Mouse (Mus musculus) erythroid progenitor cell, adult 5-6 weeks (primary cell): ENCODE data around the gene Grip1. TPM values are rescaled to one million over a fixed set of nuclear protein-coding genes. Genes with fewer than 3 reads are reported as not detected.

Experiments used
- ATAC-seq: replicated peaks from 2 replicates; pipeline ENCODE4 v1.8.0; 2016; ENCODE audit warnings: moderate number of reproducible peaks, mild to moderate bottlenecking, moderate TSS enrichment, inconsistent platforms; ENCODE audit not compliant: poor library complexity, low FRiP score, severe bottlenecking
- total RNA-seq, 2 experiments: library from RNA; stranded (forward) in 1 of 2; stranded (reverse) in 1 of 2; fragments of 150-400 nt in 1 of 2; fragments of 186-747, 209-891 nt in 1 of 2; gene quantifications; 2 replicates each; pipeline versions ENCODE4 v1.2.3 to v1.2.4; 2015 to 2017; ENCODE audit warnings: low replicate concordance in 2 of 2

Gene Grip1
- total RNA-seq, 2 experiments from 2014 or later, result not detected

DNA sequence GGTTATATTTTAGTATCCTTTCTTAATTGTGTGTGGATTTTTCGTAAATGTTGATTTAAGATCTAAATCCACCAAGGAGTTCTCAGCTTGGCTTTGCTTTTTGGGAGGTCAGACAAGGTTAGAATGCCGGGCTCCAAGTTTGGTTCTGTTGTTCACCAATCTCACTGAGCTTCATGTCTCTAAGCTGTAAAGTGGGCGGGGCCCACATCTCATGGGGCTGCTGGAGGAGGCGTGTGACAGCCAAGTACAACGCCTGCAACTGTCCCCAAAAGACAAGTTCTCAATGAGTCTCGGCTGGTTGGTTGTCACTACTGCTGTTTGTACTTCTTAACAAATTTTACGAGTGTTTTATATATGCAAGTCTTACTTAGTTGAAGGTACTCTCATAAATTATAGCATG is 272.3 kb downstream of the Grip1 start:
- ATAC-seq, result no peak

- ATAC-seq, result no peak
Measured at GRCm38 (mm10) chr10:119726921-119727320, 273.3 kb downstream of the Grip1 start.

- ATAC-seq, result no peak
Measured at GRCm38 (mm10) chr10:119730206-119730605, 276.6 kb downstream of the Grip1 start.

DNA sequence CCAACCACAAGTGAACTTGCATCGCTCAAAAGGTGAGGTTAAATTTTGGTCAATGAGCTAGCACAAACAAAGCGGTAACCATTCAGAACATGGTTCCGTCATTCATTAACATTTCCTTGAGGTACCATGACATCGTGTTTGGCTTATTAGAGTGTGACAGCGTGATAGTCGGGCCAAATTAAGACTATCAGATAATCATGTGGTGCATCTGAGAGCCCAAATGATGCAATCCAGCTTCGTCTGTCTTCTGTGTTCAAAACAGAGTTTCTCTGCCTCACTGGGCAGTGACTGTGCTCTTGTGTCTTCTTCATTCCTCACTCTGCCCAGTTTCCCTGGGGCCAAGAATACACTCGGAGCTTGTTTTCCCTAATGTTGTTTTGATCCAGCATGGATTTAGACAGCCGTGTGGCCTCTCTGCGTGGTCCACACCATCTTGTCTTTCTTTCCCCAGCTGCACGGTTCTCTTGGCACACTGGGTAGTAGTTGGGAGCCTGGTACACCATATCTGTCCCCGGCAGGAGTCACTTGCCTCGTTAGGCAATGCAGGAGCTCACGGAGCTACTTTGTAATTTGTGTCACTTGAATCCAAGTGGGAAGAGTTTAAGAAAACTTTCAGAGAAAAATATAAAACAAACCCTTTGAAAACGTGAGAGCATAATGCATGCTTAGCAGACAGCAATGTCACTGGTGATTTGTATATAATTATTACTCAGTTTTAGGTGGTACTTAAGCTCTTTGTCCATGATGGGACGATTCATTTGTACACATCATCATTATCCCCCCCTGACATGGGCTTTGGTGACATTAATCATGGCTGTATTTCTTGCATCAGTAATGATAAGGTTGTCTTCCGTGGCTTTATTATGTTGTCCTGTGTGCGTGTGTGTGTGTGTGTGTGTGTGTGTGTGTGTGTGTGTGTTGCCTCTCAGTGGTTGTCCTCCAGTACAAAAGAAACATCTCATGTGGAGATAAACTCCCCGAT is 281.7 kb downstream of the Grip1 start:
- ATAC-seq, result no peak

DNA sequence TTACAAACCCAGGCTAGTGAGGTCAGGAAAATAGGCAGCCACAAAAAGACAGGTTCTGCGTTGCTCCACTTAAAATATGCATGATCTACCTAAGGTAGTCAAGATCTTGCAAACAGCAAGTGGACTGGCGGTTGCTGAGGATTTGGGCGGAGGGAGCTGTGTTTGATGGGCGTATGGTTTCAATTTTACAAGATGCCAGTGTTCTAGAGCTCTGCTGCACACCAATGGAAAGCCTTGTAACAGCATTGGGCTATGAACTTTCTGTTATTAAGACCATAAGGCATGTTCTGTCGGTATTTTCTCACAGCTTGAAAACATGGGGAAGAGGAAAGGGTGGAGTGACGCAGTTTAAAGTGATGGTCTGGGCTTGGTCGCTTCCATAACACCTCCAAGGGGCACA is 285.8 kb downstream of the Grip1 start:
- ATAC-seq, result no peak

GRCm38 (mm10) chr10:119742722-119743121 is 289.1 kb downstream of the Grip1 start:
- no peak for ATAC-seq

GRCm38 (mm10) chr10:119752361-119752798 is 298.8 kb downstream of the Grip1 start:
- no peak for ATAC-seq

- no peak for ATAC-seq
Measured at GRCm38 (mm10) chr10:119756271-119756670, 302.6 kb downstream of the Grip1 start.

DNA sequence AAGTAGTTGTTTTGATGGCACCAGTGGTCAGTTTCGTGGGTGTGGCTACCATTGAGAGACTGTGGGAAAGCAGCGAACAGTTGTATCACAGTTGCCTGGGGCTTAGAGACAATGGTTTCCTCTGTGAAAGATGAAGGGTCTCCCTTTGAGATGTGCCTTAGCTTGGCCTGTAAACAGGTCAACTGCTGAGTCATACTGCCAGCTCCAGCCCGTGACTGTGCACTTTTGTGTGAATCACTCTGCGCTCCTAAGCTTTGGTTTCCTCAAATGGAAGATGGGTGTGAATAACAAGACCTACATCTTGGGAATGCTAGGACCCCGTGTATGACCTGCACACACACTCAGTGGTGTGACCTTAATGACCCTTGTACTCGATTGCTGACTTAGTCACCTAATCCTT is 303.6 kb downstream of the Grip1 start:
- no peak for ATAC-seq

- ATAC-seq, result no peak
Measured at GRCm38 (mm10) chr10:119761451-119762367, 308.1 kb downstream of the Grip1 start.

DNA sequence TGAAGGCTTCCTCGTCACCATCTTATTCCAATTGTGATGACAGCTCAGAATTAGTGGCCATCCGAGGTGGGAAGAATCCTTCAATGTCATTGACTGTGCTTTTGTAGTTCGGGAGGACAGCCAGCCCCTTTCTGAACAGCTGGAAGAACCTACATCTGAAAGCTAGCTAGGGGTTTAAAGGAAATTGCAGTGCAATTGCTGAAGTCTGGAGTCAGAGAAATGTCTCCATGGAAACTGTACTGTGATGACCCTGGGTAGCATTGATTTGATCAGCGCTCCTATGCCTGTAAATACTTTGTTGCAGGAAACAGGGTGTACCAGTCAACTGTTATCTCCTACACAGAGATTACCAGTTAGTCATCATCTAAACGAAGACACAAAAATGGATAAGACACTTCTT is 325.2 kb downstream of the Grip1 start:
- ATAC-seq, result no peak

DNA sequence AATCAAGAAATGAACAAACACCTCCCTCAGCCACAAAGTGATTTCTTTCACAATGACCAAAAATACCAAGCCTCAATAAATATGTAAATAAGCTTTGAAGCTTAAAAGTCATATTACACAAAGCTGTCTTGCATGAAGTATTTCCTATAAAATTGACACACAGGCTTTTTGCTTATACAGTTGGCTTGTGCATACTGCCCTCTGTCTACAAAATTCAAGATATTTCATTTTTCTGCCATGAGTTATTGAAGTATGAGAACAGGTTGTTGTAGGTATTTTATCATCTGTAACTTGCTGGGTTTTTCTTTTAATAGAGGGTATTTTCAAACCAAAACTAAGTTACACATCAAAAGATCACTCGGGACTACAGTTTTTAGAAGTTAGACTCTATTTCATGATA is 326.0 kb downstream of the Grip1 start:
- ATAC-seq, result no peak

DNA sequence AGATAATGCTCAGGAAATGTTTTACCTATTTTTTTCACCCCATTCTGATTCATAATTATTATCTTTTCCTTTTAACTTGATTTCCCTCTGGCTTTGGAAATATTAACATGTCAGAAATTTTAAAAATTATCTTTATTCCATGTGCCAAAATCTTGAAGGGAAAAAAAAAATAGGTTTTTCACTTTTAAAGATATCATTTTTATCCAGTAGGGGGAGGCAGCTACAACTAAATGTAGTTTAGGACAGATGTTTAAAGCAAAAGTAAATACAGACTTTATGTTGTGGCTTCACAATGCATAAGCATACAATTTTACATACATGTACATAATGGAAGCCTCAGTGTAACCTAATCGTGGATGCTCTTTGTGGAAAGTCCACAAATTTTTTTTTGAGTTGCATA is 336.9 kb downstream of the Grip1 start:
- no peak for ATAC-seq

GRCm38 (mm10) chr10:119802421-119802820 is 348.8 kb downstream of the Grip1 start:
- ATAC-seq, result no peak

DNA sequence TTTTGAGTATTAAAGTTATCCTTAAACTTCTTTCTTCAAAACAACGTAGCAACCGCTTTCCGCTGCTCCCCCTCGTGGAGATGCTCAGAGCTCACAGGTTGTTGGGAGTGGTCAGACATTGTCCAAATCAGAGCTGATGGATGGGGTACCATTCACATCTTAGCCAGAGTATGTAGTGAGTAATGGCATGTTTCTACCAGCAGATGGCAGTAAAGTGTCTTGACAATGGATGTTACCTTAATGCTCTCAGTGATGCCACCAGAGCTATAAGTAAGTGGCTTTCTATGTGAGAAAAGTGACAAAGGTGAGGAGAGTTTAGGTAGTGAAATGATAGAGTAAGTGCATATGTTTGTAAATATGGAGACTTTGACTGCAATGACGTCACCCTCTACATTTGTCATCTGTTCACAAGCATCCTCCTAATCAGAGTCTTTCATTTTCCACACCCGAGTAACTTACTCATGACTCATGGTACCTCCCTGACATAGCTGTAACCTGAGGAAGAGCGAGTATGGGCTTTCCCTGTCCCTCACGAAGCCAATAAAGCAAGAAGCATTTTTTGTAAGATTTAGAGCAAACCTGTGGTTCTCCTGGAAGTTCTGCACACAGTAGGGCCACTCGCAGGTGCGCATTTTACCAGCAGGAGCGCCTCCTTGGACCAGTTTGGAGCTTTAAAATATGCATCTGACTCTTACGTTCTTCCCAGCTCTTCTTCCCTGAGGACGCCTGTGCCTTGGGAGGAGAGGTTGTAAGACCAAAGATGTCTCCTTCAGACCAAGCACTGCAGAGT is 350.2 kb downstream of the Grip1 start:
- ATAC-seq, result peak; percentile 25; the same call in 1 of the 2 replicates

GRCm38 (mm10) chr10:119804423-119804814 is 350.8 kb downstream of the Grip1 start:
- ATAC-seq, result no peak

GRCm38 (mm10) chr10:119805082-119805481 is 351.5 kb downstream of the Grip1 start:
- ATAC-seq, result no peak

- no peak for ATAC-seq
Measured at GRCm38 (mm10) chr10:119806151-119806550, 352.5 kb downstream of the Grip1 start.

GRCm38 (mm10) chr10:119808384-119808783 is 354.8 kb downstream of the Grip1 start:
- ATAC-seq, result no peak

- no peak for ATAC-seq
Measured at GRCm38 (mm10) chr10:119814087-119814486, 360.5 kb downstream of the Grip1 start.
